Mouse (Mus musculus) small intestine, adult 2 months (tissue): ENCODE data around the gene Phka1. TPM values are rescaled to one million over a fixed set of nuclear protein-coding genes. Genes with fewer than 3 reads are reported as not detected.
A peak's percentile ranks its signal among the peaks of the same experiment; 100 is the strongest.

Experiments used
- H3K27ac ChIP-seq: fragments of 200-500 bp; 2 replicates; pipeline ENCODE4 v1.5.1; 2012; ENCODE audit warnings: low read depth, low read length, control low read depth, inconsistent platforms; ENCODE audit not compliant: insufficient read depth
- H3K27me3 ChIP-seq: fragments of 200-500 bp; 2 replicates; pipeline ENCODE4 v1.6.1; 2012; ENCODE audit warnings: mild to moderate bottlenecking, moderate library complexity, low read length, inconsistent platforms; ENCODE audit not compliant: control insufficient read depth, insufficient read depth
- H3K36me3 ChIP-seq: fragments of 200-500 bp; 2 replicates; pipeline ENCODE4 v1.6.1; 2012; ENCODE audit warnings: mild to moderate bottlenecking, low read length, control low read depth, inconsistent platforms; ENCODE audit not compliant: control insufficient read depth, insufficient read depth
- H3K4me1 ChIP-seq: fragments of 200-500 bp; 2 replicates; pipeline ENCODE4 v1.6.1; 2012; ENCODE audit warnings: low read length, inconsistent platforms, mixed read lengths; ENCODE audit not compliant: control insufficient read depth, insufficient read depth, insufficient read length
- H3K4me3 ChIP-seq: fragments of 200-500 bp; 2 replicates; pipeline ENCODE4 v1.5.1; 2012; ENCODE audit warnings: low read depth, mild to moderate bottlenecking, control low read depth, inconsistent platforms, low read length, moderate library complexity
- CTCF ChIP-seq: fragments of 200-500 bp; IDR thresholded peaks from 2 replicates; pipeline ENCODE4 v1.5.1; 2012; ENCODE audit warnings: low read depth, mild to moderate bottlenecking, control low read depth, inconsistent platforms, low read length, moderate library complexity, mixed read lengths; ENCODE audit not compliant: insufficient replicate concordance, insufficient read length; ENCODE audit errors: extremely low read depth
- POLR2A ChIP-seq: fragments of 200-500 bp; IDR thresholded peaks from 2 replicates; pipeline ENCODE4 v1.6.1; 2012; ENCODE audit warnings: low read depth, mild to moderate bottlenecking, control low read depth, inconsistent platforms, low read length, moderate library complexity
- WGBS: fragments of 180-500 bp; shearing (Covaris S2); methylation state at CpG from one replicate; pipeline ENCODE4 v1.1.7; 2018; 5-methylcytosine and 5-hydroxymethylcytosine counted together
- polyA plus RNA-seq: library from polyadenylated mRNA; depleted of rRNA; stranded (reverse); fragments of >200 nt; gene quantifications from 2 replicates; pipeline ENCODE4 v1.2.3, GENCODE M21; 2012

Gene Phka1
- polyA plus RNA-seq, 1 experiment = 1.6 TPM

DNA sequence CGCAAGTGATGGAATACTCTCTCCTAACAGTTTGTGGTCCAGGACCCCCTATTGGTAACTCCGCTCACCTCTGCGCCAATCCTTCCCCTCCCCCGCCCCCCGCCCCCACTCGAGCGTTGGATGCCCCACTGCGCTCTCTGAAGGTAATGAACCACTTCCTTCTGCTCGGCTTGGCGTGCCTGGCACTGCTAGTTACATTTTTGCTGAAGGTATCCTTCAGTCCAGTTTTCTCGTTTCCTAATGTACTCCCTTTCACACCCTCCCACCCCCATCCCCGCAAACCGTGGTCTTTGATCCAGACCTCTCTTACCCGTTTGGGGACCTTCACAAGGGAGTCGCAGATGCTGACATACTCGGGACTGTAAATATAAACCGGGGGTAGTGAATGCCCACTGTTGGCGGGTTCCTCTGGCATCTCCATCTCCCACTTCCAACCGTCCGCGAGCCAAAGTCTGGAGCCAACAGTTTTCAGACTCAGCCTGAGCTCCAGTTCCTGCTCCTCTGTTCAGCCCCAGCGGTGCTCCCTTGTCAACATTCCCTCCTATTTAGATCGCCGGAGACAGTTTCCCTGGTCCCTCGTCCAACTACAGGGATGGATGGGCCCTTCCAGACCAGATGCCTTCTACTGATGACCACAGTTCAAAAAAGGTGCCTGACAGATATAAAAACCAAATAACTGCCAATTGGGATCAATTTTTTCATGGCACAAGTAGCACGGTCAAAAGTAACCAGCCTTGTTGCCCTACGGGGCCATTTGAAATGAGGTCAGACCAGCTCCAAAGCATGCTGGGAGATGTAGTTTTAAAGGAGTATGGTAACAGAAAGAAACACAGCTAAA, 139.2 kb downstream of the Phka1 start, which contains the start of gene Hdac8:
TSS of gene Hdac8 (minus strand) at position 716 of the 838 bp plus-strand sequence.
- 8% methylated on average over 27 of the region's 27 CpGs for WGBS
- Histone ChIP-seq H3K27ac (peak within 1 kb of the TSS; percentile 51), H3K4me1 (no peaks in the 10 kb centered on the region), H3K36me3 (no peaks in the 10 kb centered on the region), H3K4me3 (peak within 1 kb of the TSS; percentile 97), H3K27me3 (no peaks in the 10 kb centered on the region)
- no peak for TF ChIP-seq CTCF
- no peak for TF ChIP-seq POLR2A

DNA sequence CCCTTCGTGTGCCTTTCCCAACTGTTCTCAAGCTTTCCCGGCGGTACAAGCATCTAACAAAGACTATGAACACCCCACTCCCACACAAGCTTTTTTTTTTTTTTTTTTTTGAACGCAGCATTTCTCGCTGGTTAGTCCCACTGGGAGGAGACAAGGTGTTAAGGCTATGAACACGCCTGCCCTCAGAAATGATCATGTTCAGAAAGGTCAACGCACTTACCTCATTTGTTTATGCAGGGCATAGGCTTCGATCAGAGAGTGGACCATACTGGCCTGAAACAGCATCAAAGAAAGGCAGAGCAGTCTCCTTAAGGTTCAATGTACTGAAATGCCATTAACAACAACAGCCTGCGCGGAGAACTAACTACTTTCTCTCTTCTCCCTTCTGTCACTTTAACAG, 139.9 kb downstream of the Phka1 start:
- Histone ChIP-seq H3K27me3 (no peaks in the 10 kb centered on the region), H3K27ac (no peak overlapping the region), H3K4me1 (no peaks in the 10 kb centered on the region), H3K4me3 (peak overlapping the region; percentile 97), H3K36me3 (0 out of 2 replicates have a peak, but pooled peaks cover 2% of the 10 kb centered on the region)
- TF ChIP-seq CTCF (no peak), POLR2A (no peak)
- WGBS = 22% methylated on average over 10 of the region's 10 CpGs

DNA sequence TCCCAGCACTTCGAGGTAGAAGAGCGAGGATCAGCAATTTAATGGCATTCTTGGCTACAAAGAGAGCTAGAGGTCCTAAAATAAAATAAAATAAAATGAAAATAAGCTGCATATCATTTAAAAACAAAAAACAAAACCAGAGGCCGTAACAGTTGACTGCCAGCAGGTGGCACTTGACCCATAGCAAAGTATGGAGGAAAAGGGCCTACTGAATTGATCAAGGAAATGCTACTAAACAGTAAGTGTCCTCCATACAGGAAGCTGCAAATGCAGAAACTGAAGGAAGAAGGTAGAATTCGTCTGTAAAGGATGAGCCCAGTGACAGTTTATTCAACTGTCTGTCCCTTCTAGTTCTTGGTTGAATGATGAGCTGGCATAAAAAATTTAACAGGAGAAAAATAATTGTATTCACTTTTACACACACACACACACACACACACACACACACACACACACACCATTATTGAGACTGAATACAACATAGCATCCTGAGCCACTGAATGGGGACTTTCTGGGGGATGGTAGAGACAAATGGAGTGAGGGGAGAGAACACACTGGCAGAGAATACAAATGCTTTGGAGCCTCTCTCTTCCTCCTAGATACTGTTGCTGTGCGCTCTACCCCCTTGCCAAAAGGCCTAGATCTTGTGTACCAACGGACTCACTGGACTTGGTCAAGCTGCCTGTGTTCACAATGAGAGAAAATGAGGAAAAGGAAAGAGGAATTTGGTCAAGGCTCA, 149.9 kb downstream of the Phka1 start:
- Histone ChIP-seq H3K27ac (no peak overlapping the region), H3K4me3 (no peak overlapping the region), H3K27me3 (no peaks in the 10 kb centered on the region), H3K36me3 (peaks cover 6% of the 10 kb centered on the region), H3K4me1 (no peaks in the 10 kb centered on the region)
- 63% methylated on average over 6 of the region's 6 CpGs for WGBS
- no peak for TF ChIP-seq POLR2A
- TF ChIP-seq CTCF = no peak

DNA sequence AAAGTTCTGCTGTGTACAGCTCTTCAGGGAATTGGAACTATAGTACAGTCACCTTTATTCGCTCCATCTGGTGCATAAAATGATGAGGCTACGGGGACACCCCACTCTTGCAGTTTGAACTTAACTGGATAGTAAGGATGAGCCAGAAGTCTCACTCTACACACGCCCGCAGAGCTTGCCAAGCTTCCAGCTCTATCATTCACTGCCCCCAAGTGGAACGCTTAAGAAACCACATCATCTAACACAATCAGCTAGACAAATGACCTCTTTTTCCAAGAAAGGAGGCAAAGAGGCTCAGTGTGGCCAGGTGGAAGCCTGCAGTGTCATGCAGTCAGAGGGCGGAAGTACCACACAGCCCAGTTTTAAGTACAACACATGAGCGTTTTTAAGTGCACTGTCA, 158.5 kb downstream of the Phka1 start:
- no peak overlapping the region for H3K27ac ChIP-seq
- no peaks in the 10 kb centered on the region for H3K27me3 ChIP-seq
- H3K4me1 ChIP-seq = peaks cover 2% of the 10 kb centered on the region; the same call in 1 of the 2 replicates
- 87% methylated on average over 7 of the region's 7 CpGs for WGBS
- TF ChIP-seq POLR2A (no peak), CTCF (no peak)
- H3K36me3 ChIP-seq = no peaks in the 10 kb centered on the region
- no peak overlapping the region for H3K4me3 ChIP-seq

DNA sequence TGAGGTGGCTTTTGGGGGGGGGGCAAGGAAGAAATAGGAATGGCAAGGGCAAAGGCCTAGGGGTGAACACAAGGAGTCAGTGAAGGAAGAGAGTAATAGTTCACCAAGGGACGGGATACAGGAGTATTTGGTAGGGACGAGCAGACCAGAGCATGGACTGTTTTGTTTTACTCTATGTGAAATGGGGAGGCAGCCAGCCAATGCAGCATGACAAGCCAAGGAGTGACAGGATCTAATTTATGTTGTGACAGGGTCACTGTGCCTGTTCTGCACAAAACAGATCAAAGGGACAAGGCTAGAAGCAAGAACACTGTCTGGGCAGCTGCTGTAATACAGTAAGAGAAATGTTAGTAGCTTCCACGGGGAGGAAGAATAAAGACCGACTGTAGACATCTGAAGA, 164.4 kb downstream of the Phka1 start:
- Histone ChIP-seq H3K27me3 (no peaks in the 10 kb centered on the region), H3K4me1 (peaks cover 2% of the 10 kb centered on the region; the same call in 1 of the 2 replicates), H3K27ac (no peak overlapping the region), H3K4me3 (no peak overlapping the region), H3K36me3 (no peaks in the 10 kb centered on the region)
- WGBS = 69% methylated on average over 4 of the region's 4 CpGs
- TF ChIP-seq POLR2A (no peak), CTCF (no peak)

DNA sequence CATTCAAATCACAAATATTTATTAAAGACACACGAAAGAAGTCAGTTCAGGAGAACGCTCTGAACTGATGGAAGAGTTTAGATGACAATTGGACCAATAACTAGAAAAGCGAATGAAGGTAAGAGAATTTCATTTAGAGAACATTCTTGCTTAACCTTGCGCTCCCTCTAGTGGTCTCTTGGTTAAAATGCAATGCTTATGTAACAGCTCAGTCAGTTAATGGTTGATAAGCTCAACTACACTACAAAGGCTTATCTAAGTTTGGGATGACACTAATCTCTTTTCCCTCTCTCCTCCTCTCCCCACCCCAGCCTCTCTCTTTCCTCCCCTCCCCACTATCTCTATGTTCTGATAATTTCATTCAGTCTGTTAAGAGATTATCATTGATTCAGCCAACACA, 165.1 kb downstream of the Phka1 start:
- H3K27ac ChIP-seq = no peak overlapping the region
- no peaks in the 10 kb centered on the region for H3K36me3 ChIP-seq
- H3K27me3 ChIP-seq = no peaks in the 10 kb centered on the region
- 35% methylated on average over 4 of the region's 4 CpGs for WGBS
- TF ChIP-seq POLR2A = no peak
- no peak for TF ChIP-seq CTCF
- H3K4me1 ChIP-seq = peaks cover 2% of the 10 kb centered on the region; the same call in 1 of the 2 replicates
- no peak overlapping the region for H3K4me3 ChIP-seq

DNA sequence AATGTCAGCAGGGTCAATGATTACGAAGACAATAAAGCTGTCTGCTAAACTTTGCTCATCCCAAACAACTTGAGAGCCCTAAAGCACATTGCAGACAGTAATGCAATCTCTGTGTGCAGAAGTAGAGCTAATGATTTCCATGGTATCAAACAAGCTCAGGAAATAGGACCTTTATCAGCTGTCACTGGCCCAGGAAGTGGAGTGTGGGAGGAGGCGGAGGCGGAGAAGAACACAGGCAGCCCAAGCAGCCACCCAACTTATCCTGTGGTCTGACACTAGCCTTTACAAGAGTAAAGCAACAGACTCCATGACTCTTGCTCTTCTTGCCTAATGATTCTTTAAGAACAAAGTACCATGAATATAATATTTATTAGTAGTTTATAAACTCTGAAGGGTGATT, 165.6 kb downstream of the Phka1 start:
- peaks cover 1% of the 10 kb centered on the region; the same call in 1 of the 2 replicates for H3K4me1 ChIP-seq
- TF ChIP-seq CTCF (no peak), POLR2A (no peak)
- H3K27ac ChIP-seq = no peak overlapping the region
- H3K36me3 ChIP-seq = no peaks in the 10 kb centered on the region
- WGBS = 87% methylated on average over 3 of the region's 3 CpGs
- H3K4me3 ChIP-seq = no peak overlapping the region
- no peaks in the 10 kb centered on the region for H3K27me3 ChIP-seq
